Mouse (Mus musculus): ENCODE data around the gene Rasgrf2. TPM values are rescaled to one million over a fixed set of nuclear protein-coding genes. Genes with fewer than 3 reads are reported as not detected.
"Not testable (repeated sequence)": the region's sequence is repeated elsewhere in the genome, so short reads cannot be mapped to it uniquely, and the experiment has no call there.

Rasgrf2 gene
- 0.68 and 0.87 TPM in 2 replicates for polyA plus RNA-seq (2014; fragmentation: Nextera tagmentation; extraction: Ambion mirVana)

GRCm38 (mm10) chr13:92131384-92132150 lies at the start of gene Rasgrf2:
Gene Rasgrf2 (minus strand): TSS chr13:92131656.
- Histone ChIP-seq H3K4me2 (peak within 1 kb of the TSS; percentile 99), H3K9me3 (replicated peaks; ENCODE audit: control insufficient read depth, low read length) (no peaks in the 10 kb centered on the region), H3K4me3 (ENCODE audit: low read depth, low read length) (peak within 1 kb of the TSS; percentile 61), H3K4me1 (ENCODE audit: control insufficient read depth, insufficient read depth, low read length) (peaks cover 7% of the 10 kb centered on the region; the same call in 1 of the 2 replicates), H3K27me3 (ENCODE audit: control insufficient read depth, insufficient read depth, low read length) (peaks cover 11% of the 10 kb centered on the region; the same call in 1 of the 2 replicates), H3K9ac (ENCODE audit: low read depth, low read length) (peak within 1 kb of the TSS; percentile 60), H3K36me3 (ENCODE audit: control insufficient read depth, insufficient read depth, low read length) (no peaks in the 10 kb centered on the region), H3K27ac (ENCODE audit: low read depth, low read length) (no peak within 1 kb of the TSS)
- 2% methylated on average over 70 of the region's 70 CpGs for WGBS (ENCODE audit: insufficient replicate concordance)
- peak; percentile 49 for ATAC-seq (replicated peaks; ENCODE audit: insufficient number of reproducible peaks, low FRiP score, low TSS enrichment)

- not testable (repeated sequence) for H3K27me3 ChIP-seq (ENCODE audit: control insufficient read depth, insufficient read depth, low read length); H3K4me2 ChIP-seq; H3K4me1 ChIP-seq (ENCODE audit: control insufficient read depth, insufficient read depth, low read length); H3K9ac ChIP-seq (ENCODE audit: low read depth, low read length); H3K36me3 ChIP-seq (ENCODE audit: control insufficient read depth, insufficient read depth, low read length); H3K9me3 ChIP-seq (replicated peaks; ENCODE audit: control insufficient read depth, low read length); H3K27ac ChIP-seq (ENCODE audit: low read depth, low read length); ATAC-seq (replicated peaks; ENCODE audit: insufficient number of reproducible peaks, low FRiP score, low TSS enrichment); H3K4me3 ChIP-seq (ENCODE audit: low read depth, low read length)
- 82% methylated on average over 8 of the region's 8 CpGs for WGBS (ENCODE audit: insufficient replicate concordance)
Measured at GRCm38 (mm10) chr13:92172686-92173085, 41.2 kb upstream of the Rasgrf2 start.

GRCm38 (mm10) chr13:92150551-92150950 lies 19.1 kb upstream of the Rasgrf2 start:
- Histone ChIP-seq H3K4me1 (ENCODE audit: control insufficient read depth, insufficient read depth, low read length) (no peaks in the 10 kb centered on the region), H3K4me2 (no peak overlapping the region), H3K36me3 (ENCODE audit: control insufficient read depth, insufficient read depth, low read length) (no peaks in the 10 kb centered on the region), H3K4me3 (ENCODE audit: low read depth, low read length) (no peak overlapping the region), H3K27ac (ENCODE audit: low read depth, low read length) (no peak overlapping the region), H3K9me3 (replicated peaks; ENCODE audit: control insufficient read depth, low read length) (no peaks in the 10 kb centered on the region; the same call in 1 of the 2 replicates), H3K9ac (ENCODE audit: low read depth, low read length) (no peak overlapping the region), H3K27me3 (ENCODE audit: control insufficient read depth, insufficient read depth, low read length) (no peaks in the 10 kb centered on the region)
- ATAC-seq (replicated peaks; ENCODE audit: insufficient number of reproducible peaks, low FRiP score, low TSS enrichment) = no peak
- WGBS (ENCODE audit: insufficient replicate concordance) = 67% methylated on average over 3 of the region's 3 CpGs

- no peak overlapping the region for H3K9ac ChIP-seq (ENCODE audit: low read depth, low read length)
- H3K27ac ChIP-seq (ENCODE audit: low read depth, low read length) = no peak overlapping the region
- 62% methylated on average over 4 of the region's 4 CpGs for whole genome bisulfite sequencing (ENCODE audit: insufficient replicate concordance)
- H3K4me3 ChIP-seq (ENCODE audit: low read depth, low read length) = no peak overlapping the region
- H3K36me3 ChIP-seq (ENCODE audit: control insufficient read depth, insufficient read depth, low read length) = no peaks in the 10 kb centered on the region
- no peak for ATAC-seq (replicated peaks; ENCODE audit: insufficient number of reproducible peaks, low FRiP score, low TSS enrichment)
- H3K27me3 ChIP-seq (ENCODE audit: control insufficient read depth, insufficient read depth, low read length) = no peaks in the 10 kb centered on the region
- H3K9me3 ChIP-seq (replicated peaks; ENCODE audit: control insufficient read depth, low read length) = peaks cover 9% of the 10 kb centered on the region
- H3K4me1 ChIP-seq (ENCODE audit: control insufficient read depth, insufficient read depth, low read length) = no peaks in the 10 kb centered on the region
- no peak overlapping the region for H3K4me2 ChIP-seq
Measured at GRCm38 (mm10) chr13:92148858-92149257, 17.4 kb upstream of the Rasgrf2 start.

- no peak for ATAC-seq (replicated peaks; ENCODE audit: insufficient number of reproducible peaks, low FRiP score, low TSS enrichment)
- WGBS (ENCODE audit: insufficient replicate concordance) = 63% methylated on average over 3 of the region's 3 CpGs
- H3K4me2 ChIP-seq = no peak overlapping the region
- H3K4me1 ChIP-seq (ENCODE audit: control insufficient read depth, insufficient read depth, low read length) = peaks cover 7% of the 10 kb centered on the region; the same call in 1 of the 2 replicates
- H3K36me3 ChIP-seq (ENCODE audit: control insufficient read depth, insufficient read depth, low read length) = no peaks in the 10 kb centered on the region
- no peaks in the 10 kb centered on the region for H3K9me3 ChIP-seq (replicated peaks; ENCODE audit: control insufficient read depth, low read length)
- H3K27ac ChIP-seq (ENCODE audit: low read depth, low read length) = no peak overlapping the region
- no peak overlapping the region for H3K9ac ChIP-seq (ENCODE audit: low read depth, low read length)
- peaks cover 11% of the 10 kb centered on the region; the same call in 1 of the 2 replicates for H3K27me3 ChIP-seq (ENCODE audit: control insufficient read depth, insufficient read depth, low read length)
- H3K4me3 ChIP-seq (ENCODE audit: low read depth, low read length) = no peak overlapping the region
Measured at GRCm38 (mm10) chr13:92134792-92135191, 3.3 kb upstream of the Rasgrf2 start.

GRCm38 (mm10) chr13:92132599-92132998 lies 1.1 kb upstream of the Rasgrf2 start:
- Histone ChIP-seq H3K27me3 (ENCODE audit: control insufficient read depth, insufficient read depth, low read length) (peaks cover 11% of the 10 kb centered on the region; the same call in 1 of the 2 replicates), H3K36me3 (ENCODE audit: control insufficient read depth, insufficient read depth, low read length) (no peaks in the 10 kb centered on the region), H3K4me3 (ENCODE audit: low read depth, low read length) (no peak overlapping the region), H3K9ac (ENCODE audit: low read depth, low read length) (no peak overlapping the region), H3K27ac (ENCODE audit: low read depth, low read length) (no peak overlapping the region), H3K4me2 (no peak overlapping the region), H3K4me1 (ENCODE audit: control insufficient read depth, insufficient read depth, low read length) (peaks cover 7% of the 10 kb centered on the region; the same call in 1 of the 2 replicates), H3K9me3 (replicated peaks; ENCODE audit: control insufficient read depth, low read length) (no peaks in the 10 kb centered on the region)
- 53% methylated on average over 2 of the region's 2 CpGs for whole genome bisulfite sequencing (ENCODE audit: insufficient replicate concordance)
- ATAC-seq (replicated peaks; ENCODE audit: insufficient number of reproducible peaks, low FRiP score, low TSS enrichment) = no peak

GRCm38 (mm10) chr13:92130994-92131383 lies 467 bp downstream of the Rasgrf2 start:
- H3K4me3 ChIP-seq (ENCODE audit: low read depth, low read length) = peak overlapping the region; percentile 61
- H3K9ac ChIP-seq (ENCODE audit: low read depth, low read length) = peak overlapping the region; percentile 60; the same call in 1 of the 2 replicates
- H3K36me3 ChIP-seq (ENCODE audit: control insufficient read depth, insufficient read depth, low read length) = no peaks in the 10 kb centered on the region
- H3K4me1 ChIP-seq (ENCODE audit: control insufficient read depth, insufficient read depth, low read length) = peaks cover 7% of the 10 kb centered on the region; the same call in 1 of the 2 replicates
- H3K27me3 ChIP-seq (ENCODE audit: control insufficient read depth, insufficient read depth, low read length) = peaks cover 11% of the 10 kb centered on the region; the same call in 1 of the 2 replicates
- H3K27ac ChIP-seq (ENCODE audit: low read depth, low read length) = no peak overlapping the region
- H3K4me2 ChIP-seq = peak overlapping the region; percentile 99
- no peaks in the 10 kb centered on the region for H3K9me3 ChIP-seq (replicated peaks; ENCODE audit: control insufficient read depth, low read length)
- 12% methylated on average over 22 of the region's 22 CpGs for WGBS (ENCODE audit: insufficient replicate concordance)
- ATAC-seq (replicated peaks; ENCODE audit: insufficient number of reproducible peaks, low FRiP score, low TSS enrichment) = no peak

- 79% methylated on average over 4 of the region's 4 CpGs for WGBS (ENCODE audit: insufficient replicate concordance)
- Histone ChIP-seq H3K36me3 (ENCODE audit: control insufficient read depth, insufficient read depth, low read length) (no peaks in the 10 kb centered on the region), H3K4me2 (no peak overlapping the region), H3K9ac (ENCODE audit: low read depth, low read length) (no peak overlapping the region), H3K27ac (ENCODE audit: low read depth, low read length) (no peak overlapping the region), H3K4me3 (ENCODE audit: low read depth, low read length) (no peak overlapping the region), H3K4me1 (ENCODE audit: control insufficient read depth, insufficient read depth, low read length) (peaks cover 4% of the 10 kb centered on the region; the same call in 1 of the 2 replicates), H3K27me3 (ENCODE audit: control insufficient read depth, insufficient read depth, low read length) (peaks cover 11% of the 10 kb centered on the region; the same call in 1 of the 2 replicates), H3K9me3 (replicated peaks; ENCODE audit: control insufficient read depth, low read length) (no peaks in the 10 kb centered on the region)
- ATAC-seq (replicated peaks; ENCODE audit: insufficient number of reproducible peaks, low FRiP score, low TSS enrichment) = no peak
Measured at GRCm38 (mm10) chr13:92129877-92130276, 1.6 kb downstream of the Rasgrf2 start.
